Mouse (Mus musculus): ENCODE results near the gene Rfx7.
"Not testable (repeated sequence)": the region's sequence is repeated elsewhere in the genome, so short reads cannot be mapped to it uniquely, and the experiment has no call there.

Rfx7 gene

GRCm38 (mm10) chr9:72543590-72543989 lies 11.6 kb downstream of the Rfx7 start:
- in situ Hi-C loops (cut with MseI, MboI): no loop called here

GRCm38 (mm10) chr9:72558780-72559179 lies 26.7 kb downstream of the Rfx7 start:
- in situ Hi-C loops (cut with MseI, MboI): no loop called here

- in situ Hi-C loops (cut with MseI, MboI): no loop called here
Observed at GRCm38 (mm10) chr9:72560316-72560715, 28.3 kb downstream of the Rfx7 start.

GRCm38 (mm10) chr9:72563277-72563676 lies 31.2 kb downstream of the Rfx7 start:
- in situ Hi-C loops (cut with MseI, MboI): no loop called here

GRCm38 (mm10) chr9:72567116-72567515 lies 35.1 kb downstream of the Rfx7 start:
- in situ Hi-C loops (cut with MseI, MboI): no loop called here

- in situ Hi-C loops (cut with MseI, MboI): no loop called here
Observed at GRCm38 (mm10) chr9:72580216-72580615, 48.2 kb downstream of the Rfx7 start.

GRCm38 (mm10) chr9:72590861-72591260 lies 58.8 kb downstream of the Rfx7 start:
- in situ Hi-C loops (cut with MseI, MboI): no loop called here

- in situ Hi-C loops (cut with MseI, MboI): no loop called here
Observed at GRCm38 (mm10) chr9:72592016-72592415, 60.0 kb downstream of the Rfx7 start.

GRCm38 (mm10) chr9:72594656-72595055 lies 62.6 kb downstream of the Rfx7 start:
- in situ Hi-C loops (cut with MseI, MboI): not testable (repeated sequence)

GRCm38 (mm10) chr9:72600142-72600541 lies 68.1 kb downstream of the Rfx7 start:
- in situ Hi-C loops (cut with MseI, MboI): no loop called here

- in situ Hi-C loops (cut with MseI, MboI): no loop called here
Observed at GRCm38 (mm10) chr9:72609771-72610170, 77.7 kb downstream of the Rfx7 start.

- in situ Hi-C loops (cut with MseI, MboI): no loop called here
Observed at GRCm38 (mm10) chr9:72613884-72614283, 81.8 kb downstream of the Rfx7 start.

GRCm38 (mm10) chr9:72614786-72615480 lies 82.9 kb downstream of the Rfx7 start:
- in situ Hi-C loops (cut with MseI, MboI): no loop called here

- in situ Hi-C loops (cut with MseI, MboI): no loop called here
Observed at GRCm38 (mm10) chr9:72618037-72618436, 86.0 kb downstream of the Rfx7 start.

GRCm38 (mm10) chr9:72623605-72624004 lies 91.6 kb downstream of the Rfx7 start:
- in situ Hi-C loops (cut with MseI, MboI): no loop called here

- in situ Hi-C loops (cut with MseI, MboI): no loop called here
Observed at GRCm38 (mm10) chr9:72627598-72627997, 95.6 kb downstream of the Rfx7 start.

- in situ Hi-C loops (cut with MseI, MboI): no loop called here
Observed at GRCm38 (mm10) chr9:72628591-72628990, 96.6 kb downstream of the Rfx7 start.

GRCm38 (mm10) chr9:72632198-72632597 lies 100.2 kb downstream of the Rfx7 start:
- in situ Hi-C loops (cut with MseI, MboI): no loop called here

- in situ Hi-C loops (cut with MseI, MboI): loop anchor here (5.0 kb wide), 1 partner anchor 37 kb away; no protein-coding TSS in a partner anchor
Observed at GRCm38 (mm10) chr9:72635134-72635533, 103.1 kb downstream of the Rfx7 start.

- in situ Hi-C loops (cut with MseI, MboI): loop anchor here (5.0 kb wide), 1 partner anchor 36 kb away; no protein-coding TSS in a partner anchor
Observed at GRCm38 (mm10) chr9:72636547-72636946, 104.5 kb downstream of the Rfx7 start.

GRCm38 (mm10) chr9:72637243-72637642 lies 105.2 kb downstream of the Rfx7 start:
- in situ Hi-C loops (cut with MseI, MboI): loop anchor here (5.0 kb wide), 1 partner anchor 35 kb away; no protein-coding TSS in a partner anchor

- in situ Hi-C loops (cut with MseI, MboI): loop anchor here (5.0 kb wide), 1 partner anchor 33 kb away; no protein-coding TSS in a partner anchor
Observed at GRCm38 (mm10) chr9:72638951-72639842, 107.2 kb downstream of the Rfx7 start.

Data from mouse trophoblast stem cell (cell line).